Mouse (Mus musculus): Measurements from ENCODE around the gene Tent4a.

Gene Tent4a

DNA sequence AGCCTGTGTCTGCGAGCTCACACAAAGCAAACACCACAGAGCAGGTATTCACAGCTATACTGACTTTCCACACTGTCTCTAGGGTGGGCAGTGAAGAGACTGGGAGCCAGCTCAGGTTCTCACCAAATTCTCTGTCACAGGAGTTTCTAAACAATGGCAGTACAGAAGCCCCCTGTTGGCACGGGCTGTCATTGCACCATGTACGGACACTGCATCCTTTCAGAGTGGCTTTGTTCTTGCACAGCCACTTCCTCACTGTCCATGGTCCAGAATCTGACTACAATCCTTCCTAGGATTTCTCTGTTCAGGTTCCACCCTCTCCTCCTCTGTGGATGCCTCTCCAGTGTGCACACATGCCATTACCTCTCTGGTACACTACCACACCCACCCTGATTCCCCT, 10.6 kb upstream of the Tent4a start:
- no peak for DNase-seq (ENCODE audit: low spot score)

DNA sequence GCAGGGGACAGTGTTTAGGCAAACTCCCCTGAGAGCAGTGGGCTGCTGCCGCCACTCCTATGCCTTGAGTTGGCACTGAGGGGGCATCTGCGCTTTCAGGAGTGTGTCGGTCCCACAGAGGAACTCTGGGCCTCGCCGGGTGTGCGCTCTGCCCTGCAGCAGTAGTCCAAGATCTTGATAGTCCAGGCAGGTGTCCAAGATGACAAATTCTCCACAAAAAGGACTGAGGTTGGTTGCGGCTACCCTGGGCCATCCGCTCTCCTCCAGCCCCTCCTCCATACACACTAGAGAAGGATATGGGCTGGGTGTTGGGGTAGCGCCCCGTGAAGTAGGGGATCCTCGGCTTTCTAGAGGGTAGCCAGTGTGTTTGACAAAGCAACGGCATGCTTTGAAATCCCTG, 9.2 kb upstream of the Tent4a start:
- DNase-seq (ENCODE audit: low spot score) = no peak

DNA sequence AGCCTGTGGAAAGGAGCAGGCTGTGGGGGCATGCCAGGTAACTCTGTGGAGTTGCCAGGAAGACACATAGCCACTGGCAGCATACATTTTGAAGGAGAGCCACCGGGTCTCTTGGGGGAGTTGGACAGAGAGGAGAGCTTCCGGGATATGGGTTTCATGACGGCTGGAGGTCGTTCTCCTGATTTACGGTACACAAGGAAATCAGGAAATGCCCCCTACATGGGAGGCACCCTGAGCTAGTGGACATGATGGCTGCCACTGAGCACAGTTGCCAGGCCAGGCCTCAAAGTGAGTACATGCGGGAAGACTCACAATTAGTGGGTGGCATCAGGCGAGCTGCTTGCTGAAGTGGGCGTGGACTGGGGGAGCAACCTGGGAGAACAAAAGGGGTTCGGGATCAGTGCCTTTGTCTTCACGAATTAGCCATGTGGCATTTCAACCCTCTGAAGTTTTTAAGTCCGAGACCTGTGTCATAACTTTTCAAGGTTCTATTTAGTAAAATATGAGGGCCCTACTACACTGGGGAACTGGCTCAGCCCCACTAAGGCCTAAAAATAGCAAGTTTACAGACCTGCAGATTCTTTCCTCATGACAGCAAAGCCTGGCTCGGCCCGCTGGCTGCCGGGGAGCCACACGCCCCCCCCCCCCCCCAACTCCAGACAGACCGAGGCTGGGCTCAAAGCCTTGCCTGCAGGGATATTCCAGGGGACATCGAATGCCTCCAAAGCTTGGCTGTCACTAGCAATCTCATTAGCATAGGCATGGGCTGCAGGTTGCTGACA, 8.3 kb upstream of the Tent4a start:
- no peak for DNase-seq (ENCODE audit: low spot score)

GRCm38 (mm10) chr13:69541776-69542175, 7.4 kb upstream of the Tent4a start:
- peak; percentile 48 for DNase-seq (ENCODE audit: low spot score)

DNA sequence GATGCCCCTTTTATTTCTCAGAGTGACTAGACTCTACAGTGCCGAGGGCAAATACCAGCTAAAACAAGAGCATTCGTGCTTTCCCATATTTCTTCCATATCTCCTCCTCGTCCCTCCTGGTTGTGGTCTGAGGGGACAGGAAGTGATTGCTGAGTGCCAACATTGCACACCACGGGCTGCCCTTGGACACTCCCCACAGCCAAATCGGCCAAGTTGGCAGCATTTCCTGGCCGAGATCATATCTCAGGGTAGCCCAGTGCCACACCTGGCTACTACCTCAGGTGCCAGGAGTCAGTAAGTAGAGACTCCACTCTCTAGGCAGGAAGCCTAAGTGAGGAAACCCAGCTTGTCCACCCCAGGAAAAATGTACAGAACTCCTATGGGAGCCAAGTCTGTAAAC, 6.8 kb upstream of the Tent4a start:
- no peak for DNase-seq (ENCODE audit: low spot score)

- no peak for DNase-seq (ENCODE audit: low spot score)
Measured at GRCm38 (mm10) chr13:69538327-69538726, 3.9 kb upstream of the Tent4a start.

DNA sequence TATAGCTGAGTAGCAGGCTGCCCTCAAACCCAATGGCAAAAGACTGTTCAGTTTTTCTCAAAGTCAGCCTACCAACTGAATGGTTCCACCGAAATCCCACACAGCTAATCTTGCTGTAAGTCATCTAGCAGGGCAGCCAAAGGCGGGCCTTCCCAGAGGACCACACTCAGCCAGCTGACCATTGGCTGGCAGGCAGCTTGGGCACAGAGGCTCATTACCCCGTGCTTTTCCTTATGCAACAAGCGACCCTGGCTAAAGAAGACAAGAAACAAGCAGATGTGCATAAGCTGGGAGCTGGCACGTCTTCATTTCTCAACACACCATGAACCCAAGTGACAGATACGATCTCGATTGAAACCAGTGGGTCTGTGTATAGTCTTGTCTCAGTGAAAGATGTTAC, 2.9 kb upstream of the Tent4a start:
- DNase-seq (ENCODE audit: low spot score) = no peak

- DNase-seq (ENCODE audit: low spot score) = no peak
Measured at GRCm38 (mm10) chr13:69536021-69536420, 1.6 kb upstream of the Tent4a start.

GRCm38 (mm10) chr13:69534654-69535551, 486 bp upstream of the Tent4a start:
- peak; percentile 97 for DNase-seq (ENCODE audit: low spot score)

GRCm38 (mm10) chr13:69533405-69534333, 748 bp downstream of the Tent4a start, which contains the start of gene Nsun2:
Gene Nsun2 (plus strand): TSS chr13:69533746.
- no peak for DNase-seq (ENCODE audit: low spot score)

- DNase-seq (ENCODE audit: low spot score) = no peak
Measured at GRCm38 (mm10) chr13:69532893-69533404, 1.5 kb downstream of the Tent4a start.

- DNase-seq (ENCODE audit: low spot score) = no peak
Measured at GRCm38 (mm10) chr13:69532101-69532892, 2.1 kb downstream of the Tent4a start.

- no peak for DNase-seq (ENCODE audit: low spot score)
Measured at GRCm38 (mm10) chr13:69531431-69531830, 3.0 kb downstream of the Tent4a start.

- no peak for DNase-seq (ENCODE audit: low spot score)
Measured at GRCm38 (mm10) chr13:69530951-69531350, 3.5 kb downstream of the Tent4a start.

- DNase-seq (ENCODE audit: low spot score) = no peak
Measured at GRCm38 (mm10) chr13:69530156-69530555, 4.3 kb downstream of the Tent4a start.

DNA sequence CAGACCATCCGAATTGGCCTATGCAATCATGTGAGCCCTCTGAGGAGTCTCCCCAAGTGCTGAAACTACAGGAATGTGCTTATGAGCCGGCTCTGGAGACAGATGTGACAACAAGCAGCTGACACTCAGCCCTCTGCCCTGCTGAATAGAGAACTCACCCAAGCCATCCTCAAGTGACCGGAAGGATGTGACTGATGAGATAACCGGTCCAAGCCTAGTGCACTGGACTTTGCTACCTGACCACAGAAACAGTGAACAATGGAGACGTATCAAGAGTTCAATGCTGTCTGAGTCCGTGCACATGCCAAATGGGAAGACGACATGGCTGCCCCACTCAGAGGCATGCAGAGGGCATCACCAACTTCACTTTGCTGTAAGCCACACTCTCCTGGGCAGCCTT, 5.9 kb downstream of the Tent4a start:
- no peak for DNase-seq (ENCODE audit: low spot score)

- DNase-seq (ENCODE audit: low spot score) = no peak
Measured at GRCm38 (mm10) chr13:69525867-69526266, 8.6 kb downstream of the Tent4a start.

DNA sequence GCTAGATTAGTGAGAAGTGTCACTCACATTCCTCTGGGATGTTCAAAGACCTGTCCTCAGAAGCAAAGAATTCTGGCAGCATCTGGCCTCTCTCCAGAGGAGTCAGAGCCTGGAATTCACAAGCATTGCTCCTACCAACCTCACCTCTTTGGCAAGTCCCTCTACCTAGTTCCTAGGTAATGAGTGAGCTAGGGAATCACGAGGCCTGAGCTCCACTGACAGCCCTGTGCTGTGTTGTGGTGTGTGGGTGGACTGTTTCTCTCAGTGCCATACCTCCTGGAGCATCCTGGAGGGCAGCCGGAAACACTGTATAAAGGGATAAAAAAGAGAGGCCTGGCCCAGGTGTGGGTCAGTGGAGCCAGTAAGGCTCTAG, 10.3 kb downstream of the Tent4a start:
- DNase-seq (ENCODE audit: low spot score) = no peak

- DNase-seq (ENCODE audit: low spot score) = no peak
Measured at GRCm38 (mm10) chr13:69523444-69524157, 10.8 kb downstream of the Tent4a start.

GRCm38 (mm10) chr13:69522161-69522791, 12.1 kb downstream of the Tent4a start:
- DNase-seq (ENCODE audit: low spot score) = no peak
